ENCODE assay signal across 26 mouse cellular contexts in the genomic region with DNA sequence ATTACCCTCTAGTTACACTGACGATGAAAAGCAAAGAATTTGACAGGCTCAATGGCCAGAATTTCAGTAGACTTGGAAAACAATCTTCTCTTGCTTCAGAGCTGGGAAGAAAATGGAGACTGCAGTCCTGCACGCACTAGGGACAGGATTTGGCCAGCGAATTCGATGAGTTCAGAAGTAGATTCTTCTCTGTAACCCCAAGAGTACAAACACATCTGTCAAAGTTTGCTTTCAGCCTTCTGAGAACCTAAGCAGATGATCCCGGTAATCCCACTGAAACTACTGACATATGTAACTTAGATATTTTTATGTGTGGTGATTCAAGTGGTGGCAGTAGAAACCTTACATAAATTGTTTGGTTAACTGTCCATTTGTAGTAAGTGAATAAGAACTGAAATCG.
"Had no signal": no experiment of that assay in that cellular context is flagged by ENCODE, and none has a peak within 500 bp of the region (broad histone marks: within the 10 kb centered on the region; RNA-seq: fewer than 3 reads in every experiment).

No protein-coding gene starts in this region.

- H3K4me1 ChIP-seq: heart, embryonic 10.5 days; heart, embryonic 12.5 days; hindbrain, embryonic 10.5 days; hindbrain, embryonic 12.5 days; kidney, embryonic 15.5 days; limb, embryonic 12.5 days had no signal

- H3K4me2 ChIP-seq: heart, embryonic 12.5 days; hindbrain, embryonic 12.5 days; hindbrain, embryonic 14.5 days; kidney, embryonic 15.5 days; limb, embryonic 12.5 days; liver, embryonic 11.5 days had no signal

- H3K27me3 ChIP-seq: heart, embryonic 12.5 days; hindbrain, embryonic 12.5 days; kidney, embryonic 15.5 days; limb, embryonic 12.5 days had no signal

- H3K9ac ChIP-seq: forebrain, postnatal 0 days; heart, embryonic 12.5 days; hindbrain, embryonic 12.5 days; hindbrain, embryonic 14.5 days; kidney, embryonic 15.5 days; limb, embryonic 12.5 days had no signal

- H3K36me3 ChIP-seq: heart, embryonic 10.5 days; heart, embryonic 12.5 days; hindbrain, embryonic 10.5 days; hindbrain, embryonic 12.5 days; kidney, embryonic 15.5 days; limb, embryonic 12.5 days had no signal

- ATAC-seq: forebrain, postnatal 0 days; hindbrain, embryonic 16.5 days; intestine, embryonic 16.5 days had no signal

- DNase-seq: forebrain, postnatal 0 days; gastrocnemius, postnatal 14 days; gastrocnemius, postnatal 36 days; heart, adult 11 months; heart, postnatal 10 days; heart, postnatal 4 days; kidney, adult 11 months; kidney, adult 2 months; kidney, adult 9 months; kidney, postnatal 14 days; kidney, postnatal 36 days; layer of hippocampus, adult 9-11 months; layer of hippocampus, postnatal 36 days; left cerebral cortex, postnatal 4 days; liver had no signal

- H3K4me3 ChIP-seq: heart, embryonic 10.5 days; heart, embryonic 12.5 days; hindbrain, embryonic 10.5 days; hindbrain, embryonic 12.5 days; kidney, embryonic 15.5 days; limb, embryonic 12.5 days had no signal

- H3K27ac ChIP-seq: heart, embryonic 10.5 days; hindbrain, embryonic 10.5 days; hindbrain, embryonic 12.5 days; hindbrain, embryonic 14.5 days; kidney, embryonic 15.5 days; kidney, postnatal 0 days; limb, embryonic 12.5 days had no signal

- H3K9me3 ChIP-seq: heart, embryonic 10.5 days; heart, embryonic 12.5 days; hindbrain, embryonic 10.5 days; hindbrain, embryonic 12.5 days; kidney, embryonic 15.5 days; limb, embryonic 12.5 days had no signal
